Mouse (Mus musculus) lung, adult 18-20 months (tissue): ENCODE data around the gene Myb.
A peak's percentile ranks its signal among the peaks of the same experiment; 100 is the strongest.

Source experiments
- DNase-seq, 2 experiments: peaks; one replicate each; pipeline ENCODE4 v3.0.0; 2022; ENCODE audit warnings: mixed read lengths in 2 of 2

Myb gene

GRCm38 (mm10) chr10:21118341-21118740 is 42.4 kb downstream of the Myb start:
- DNase-seq, result no peak

GRCm38 (mm10) chr10:21114459-21114858 is 46.3 kb downstream of the Myb start:
- DNase-seq, result no peak

- DNase-seq, result no peak
Observed at GRCm38 (mm10) chr10:21112689-21113088, 48.1 kb downstream of the Myb start.

GRCm38 (mm10) chr10:21109337-21110056 is 51.3 kb downstream of the Myb start:
- DNase-seq, result no peak

DNA sequence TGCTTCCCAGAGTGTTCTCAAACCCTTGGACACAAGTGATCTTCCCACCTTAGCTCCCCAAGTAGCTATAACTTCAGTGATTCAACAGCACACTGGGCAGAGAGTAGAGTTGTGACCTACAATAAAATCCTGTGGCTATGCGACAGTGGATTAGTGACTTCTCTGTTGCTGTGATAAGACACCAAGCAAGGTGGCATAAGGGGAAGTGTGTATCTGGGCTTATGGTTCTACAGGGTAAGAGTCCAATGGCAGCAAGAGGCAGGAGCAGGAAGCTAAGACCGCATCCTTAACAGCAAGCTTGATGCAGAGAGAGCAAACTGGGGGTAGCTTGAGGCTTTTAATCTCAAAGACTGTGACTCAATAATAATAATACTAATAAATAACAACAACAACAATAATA is 52.0 kb downstream of the Myb start:
- no peak for DNase-seq

- DNase-seq, result no peak
Observed at GRCm38 (mm10) chr10:21108182-21108581, 52.6 kb downstream of the Myb start.

GRCm38 (mm10) chr10:21105206-21105605 is 55.6 kb downstream of the Myb start:
- no peak for DNase-seq

DNA sequence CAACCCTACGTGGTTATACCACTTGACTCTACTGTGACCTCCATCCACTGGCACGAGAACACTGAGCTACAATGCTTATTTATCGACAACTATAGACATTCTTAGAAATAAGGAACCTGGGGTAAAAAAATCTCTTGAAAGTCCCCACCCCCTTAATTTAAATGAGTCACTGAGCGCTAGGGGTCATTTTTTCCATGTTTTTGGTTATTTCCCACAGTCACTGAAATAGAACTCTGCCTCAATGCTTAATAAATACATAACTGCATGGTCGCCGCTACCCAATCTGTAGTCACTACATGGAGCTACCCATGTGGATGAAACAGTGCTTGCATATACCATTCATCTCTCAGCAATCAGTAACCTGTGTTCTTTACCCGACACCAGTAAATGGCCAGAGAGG is 58.1 kb downstream of the Myb start:
- DNase-seq, result no peak

- no peak for DNase-seq
Observed at GRCm38 (mm10) chr10:21101948-21102347, 58.8 kb downstream of the Myb start.

DNA sequence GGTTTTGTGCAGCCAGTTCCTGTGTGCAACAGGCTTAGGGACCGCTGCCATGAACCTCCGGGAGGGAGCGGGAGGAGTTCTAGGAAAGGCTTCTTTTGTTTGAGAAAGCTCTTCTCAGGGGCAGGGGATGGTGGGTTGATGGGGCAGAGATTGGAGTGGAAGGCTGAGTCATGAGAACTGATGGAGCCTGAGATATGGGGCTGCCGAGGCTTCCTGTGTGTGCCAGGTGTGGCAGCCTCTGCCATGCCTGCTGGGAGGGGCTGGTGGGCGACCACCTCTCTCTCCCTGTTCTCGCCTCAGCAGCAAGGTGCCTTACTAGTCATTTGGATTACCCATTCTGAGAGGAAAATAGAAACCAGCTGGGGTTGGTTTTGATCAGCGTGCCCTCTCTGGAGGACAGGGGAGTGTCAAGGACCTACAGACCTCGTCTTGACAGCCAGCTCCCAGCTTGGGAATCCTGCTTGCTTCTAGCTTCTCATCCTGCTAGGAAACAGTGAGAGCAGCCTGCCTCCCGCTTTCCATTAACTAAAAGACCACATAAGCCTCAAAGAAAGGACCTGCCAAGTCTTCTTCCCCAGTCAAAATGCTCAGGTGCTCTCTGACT is 60.0 kb downstream of the Myb start:
- no peak for DNase-seq

DNA sequence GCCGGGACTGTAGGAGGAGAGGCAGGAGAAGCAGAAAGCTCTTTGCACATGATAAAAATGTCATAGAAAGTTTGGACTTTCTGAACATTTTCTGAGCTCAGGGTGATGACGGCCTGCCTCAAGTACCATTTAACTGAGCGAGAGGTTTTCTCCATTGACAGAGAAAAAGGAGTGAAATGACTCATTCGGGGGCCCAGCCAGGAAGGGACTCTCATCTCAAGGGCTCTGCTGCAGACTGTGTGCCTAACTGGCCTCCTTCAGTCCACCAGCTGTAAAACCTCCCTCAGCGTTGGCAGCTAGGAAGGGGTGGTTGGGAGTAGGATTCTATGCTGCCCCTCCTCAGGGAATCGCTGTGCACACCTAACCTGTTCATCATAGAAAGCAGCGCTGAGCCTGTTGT is 61.3 kb downstream of the Myb start:
- no peak for DNase-seq

DNA sequence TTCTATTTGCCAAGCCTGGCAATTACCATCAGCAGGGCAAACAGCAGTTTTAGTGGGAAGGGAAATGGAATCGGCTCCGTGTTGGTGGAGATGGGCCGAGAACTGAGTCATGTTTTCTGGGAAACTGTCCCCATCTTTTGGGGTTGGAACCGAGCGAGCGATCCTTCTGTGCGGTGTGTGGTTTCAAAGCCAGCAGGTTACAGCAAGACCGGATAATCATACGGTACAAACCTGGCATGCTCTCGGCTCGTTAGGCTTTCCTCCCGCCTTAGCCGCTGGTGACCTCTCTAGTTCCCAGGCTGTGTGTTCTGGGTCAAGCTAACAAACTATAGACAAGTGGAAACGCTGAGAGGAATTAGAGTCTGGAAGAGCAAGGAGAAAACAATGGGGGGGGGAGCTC is 65.2 kb downstream of the Myb start:
- DNase-seq, result no peak

DNA sequence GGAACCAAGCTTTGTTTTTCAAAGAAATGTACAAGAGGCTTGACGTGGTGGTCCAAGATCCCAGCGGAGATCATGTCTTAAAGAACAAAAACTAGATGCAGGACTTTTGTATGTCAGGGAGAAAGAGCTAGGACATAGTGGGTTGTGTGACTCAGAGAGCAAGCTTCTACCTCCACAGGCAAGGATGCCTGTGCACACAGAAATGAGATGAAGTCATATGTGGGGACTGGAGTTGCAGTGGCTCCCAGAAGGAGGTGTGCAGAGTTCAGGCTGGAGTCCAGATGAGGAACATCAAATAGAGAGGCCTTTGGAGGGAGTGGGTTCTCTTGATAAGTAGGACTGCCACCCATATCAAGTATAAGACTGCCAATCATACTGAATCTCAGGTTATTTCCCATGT is 65.9 kb downstream of the Myb start:
- DNase-seq, result no peak

DNA sequence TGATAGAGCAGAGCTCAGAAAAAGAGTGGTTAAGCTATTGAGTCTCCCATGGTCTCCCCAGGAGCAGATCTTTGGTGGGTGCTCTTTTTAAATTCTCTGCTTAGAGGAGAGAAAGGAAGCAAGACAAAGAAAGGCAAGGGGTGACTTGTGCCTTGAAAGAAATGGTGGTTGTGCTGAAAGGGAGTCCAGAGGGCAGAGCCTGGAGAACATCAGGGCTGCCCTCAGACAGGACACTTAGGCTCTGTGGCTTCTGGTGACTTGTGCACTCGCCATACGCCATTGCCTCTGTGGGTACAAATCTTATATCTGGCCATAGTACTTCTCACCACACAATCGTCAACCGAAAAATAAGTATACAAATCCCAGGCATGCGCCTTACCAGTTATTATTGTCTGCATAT is 67.5 kb downstream of the Myb start:
- DNase-seq, result no peak

GRCm38 (mm10) chr10:21092501-21093270 is 68.1 kb downstream of the Myb start:
- DNase-seq, result no peak

DNA sequence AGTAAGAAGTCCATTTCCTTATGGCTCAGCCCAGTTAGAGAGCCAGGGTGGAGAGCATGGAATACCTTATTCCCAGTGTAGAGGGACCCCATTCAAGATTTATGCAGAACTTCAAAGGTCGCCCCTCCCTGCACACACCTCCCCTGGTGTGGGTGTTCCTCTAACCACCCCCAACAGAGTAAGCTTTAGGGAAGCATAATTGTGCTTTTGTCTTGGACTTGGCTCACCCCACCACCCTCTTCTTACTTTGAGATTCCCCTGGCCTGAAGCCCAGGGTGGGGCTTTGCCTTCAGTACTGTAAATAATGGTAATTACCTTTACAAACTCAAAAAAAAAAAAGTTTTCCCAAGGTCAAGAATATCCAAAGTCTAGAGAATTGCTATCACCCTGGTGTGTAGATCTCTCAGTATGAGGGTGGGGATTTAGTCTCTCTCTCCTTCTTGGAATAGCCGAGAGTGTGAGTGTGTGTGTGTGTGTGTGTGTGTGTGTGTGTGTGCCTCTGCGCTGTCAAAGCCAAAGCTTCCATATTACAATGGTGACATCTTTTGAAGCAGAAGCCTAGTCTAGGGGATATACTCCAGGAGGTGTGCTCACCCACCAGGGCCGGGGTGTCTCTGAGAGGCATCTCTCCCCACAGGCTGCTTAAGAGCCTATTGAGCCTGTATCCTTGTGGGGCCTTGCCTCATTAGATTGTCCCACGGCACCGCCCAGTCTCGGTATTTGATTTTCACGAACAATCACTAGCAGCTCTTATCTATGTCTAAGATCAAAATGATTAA is 69.7 kb downstream of the Myb start:
- peak in 1 of 2 experiments; percentile 14 for DNase-seq

- peak; percentile 54 for DNase-seq
Observed at GRCm38 (mm10) chr10:21089541-21089940, 71.2 kb downstream of the Myb start.

- DNase-seq, result no peak
Observed at GRCm38 (mm10) chr10:21087614-21088232, 73.1 kb downstream of the Myb start.

DNA sequence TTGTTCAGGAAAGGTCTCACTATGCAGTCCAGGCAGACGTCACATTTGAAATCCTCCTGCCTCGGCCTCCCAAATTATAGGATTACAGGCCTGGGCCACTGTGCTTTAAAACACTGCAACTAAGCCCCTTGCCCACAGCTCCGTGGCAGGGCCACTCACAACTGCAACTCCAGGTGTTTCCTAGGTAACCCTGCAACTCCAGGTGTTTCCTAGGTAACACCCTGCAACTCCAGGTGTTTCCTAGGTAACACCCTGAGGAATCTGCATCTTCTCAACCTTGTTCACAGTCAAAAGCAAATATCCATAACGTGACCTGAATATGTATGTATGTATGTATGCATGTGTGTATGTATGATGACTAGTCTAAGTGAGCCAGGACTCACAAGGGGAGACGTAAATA is 75.7 kb downstream of the Myb start:
- DNase-seq, result no peak

DNA sequence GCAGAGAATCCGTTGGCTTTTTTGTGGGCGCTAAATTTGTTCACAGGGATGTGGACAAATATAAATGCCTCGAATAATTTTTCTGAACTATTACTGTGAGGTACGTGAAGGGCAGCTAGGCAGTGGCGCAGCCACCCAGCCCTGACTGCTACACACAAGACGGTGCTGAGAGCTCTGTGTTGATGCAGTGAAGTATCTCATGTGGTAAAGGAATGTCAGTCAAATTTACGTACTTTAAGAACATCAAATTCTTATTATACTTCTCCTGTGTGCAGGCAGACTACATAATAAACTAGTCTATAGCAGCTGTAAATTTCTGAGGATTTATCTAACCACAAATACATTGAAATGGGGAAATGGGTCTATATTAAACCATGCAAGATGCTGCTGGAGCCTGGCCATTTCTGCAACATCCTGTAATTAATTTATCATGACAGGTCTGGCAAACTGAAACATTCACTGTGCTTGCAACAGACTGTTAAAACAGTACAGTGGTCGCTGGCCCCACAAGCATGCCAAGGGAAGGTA is 77.3 kb downstream of the Myb start:
- DNase-seq, result no peak

- no peak for DNase-seq
Observed at GRCm38 (mm10) chr10:21082447-21082846, 78.3 kb downstream of the Myb start.

DNA sequence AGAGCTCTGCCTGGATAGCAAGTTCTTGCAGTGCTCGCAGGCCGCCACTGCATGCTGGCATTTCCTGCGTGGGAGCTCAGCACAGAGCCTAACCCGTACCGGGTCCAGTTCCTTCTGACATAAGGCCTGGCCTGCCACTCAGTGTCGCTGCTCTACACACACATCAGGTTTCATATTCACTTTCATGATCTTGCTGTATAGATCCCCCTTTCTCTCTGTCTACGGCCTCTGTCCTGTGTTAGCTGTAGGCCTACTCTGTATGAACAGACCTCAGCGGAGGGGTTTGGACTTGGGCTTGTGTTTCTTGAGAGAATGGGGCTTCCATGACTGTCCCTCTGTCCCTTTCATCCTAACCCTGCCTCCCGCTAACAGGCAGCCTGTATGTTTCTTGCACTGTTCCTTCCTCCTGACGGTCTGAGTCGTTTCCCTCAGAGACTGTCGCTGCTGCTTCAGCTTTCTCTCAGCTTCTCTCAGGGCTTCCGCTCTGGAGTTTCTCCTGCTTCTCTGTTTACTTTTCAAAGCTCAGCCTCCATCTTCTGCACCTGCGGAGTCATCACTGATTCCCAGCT is 83.5 kb downstream of the Myb start:
- DNase-seq, result peak in 1 of 2 experiments; percentile 10
